10 mouse cellular contexts compared by ENCODE assay signal in genomic region chr7:46316948-46317347, GRCm38 (mm10). TPM values are rescaled to one million over a fixed set of nuclear protein-coding genes. Genes with fewer than 3 reads are reported as not detected.
DNase-seq lines count a peak whose midpoint lies in the region; ATAC-seq and TF ChIP-seq lines count a peak whose summit lies in the region.
"Had no signal": no experiment of that assay in that cellular context is flagged by ENCODE, and none has a peak within 500 bp of the region (broad histone marks: within the 10 kb centered on the region; RNA-seq: fewer than 3 reads in every experiment).

No protein-coding gene starts in this region.

- ATAC-seq in intestine, embryonic 16.5 days, result peak; percentile 40; the same call in 1 of the 2 replicates
- ATAC-seq in intestine, postnatal 0 days, result no peak
- ATAC-seq in midbrain, embryonic 14.5 days (ENCODE audit: low FRiP score, low TSS enrichment), result no peak
- no peak for ATAC-seq in midbrain, embryonic 15.5 days (replicated peaks)
- ATAC-seq in stomach, embryonic 16.5 days (ENCODE audit: insufficient read depth, low FRiP score), result peak; percentile 66

- no peak overlapping the region for H3K9ac ChIP-seq in intestine, embryonic 16.5 days (ENCODE audit: low read depth, low read length)
- H3K9ac ChIP-seq in intestine, postnatal 0 days (ENCODE audit: low read depth, low read length), result no peak overlapping the region
- H3K9ac ChIP-seq in midbrain, embryonic 14.5 days (replicated peaks; ENCODE audit: low read length), result no peak overlapping the region
- no peak overlapping the region for H3K9ac ChIP-seq in midbrain, embryonic 15.5 days
- H3K9ac ChIP-seq in stomach, embryonic 16.5 days (ENCODE audit: low read length), result no peak overlapping the region

- no peak overlapping the region for H3K4me2 ChIP-seq in intestine, embryonic 16.5 days (ENCODE audit: low read depth, low read length)
- H3K4me2 ChIP-seq in intestine, postnatal 0 days (replicated peaks; ENCODE audit: low read depth), result no peak overlapping the region
- H3K4me2 ChIP-seq in midbrain, embryonic 14.5 days (ENCODE audit: low read length), result no peak overlapping the region
- H3K4me2 ChIP-seq in midbrain, embryonic 15.5 days, result no peak overlapping the region
- H3K4me2 ChIP-seq in stomach, embryonic 16.5 days (ENCODE audit: low read depth, low read length), result no peak overlapping the region

- no peaks in the 10 kb centered on the region for H3K4me1 ChIP-seq in intestine, embryonic 16.5 days (ENCODE audit: control insufficient read depth, insufficient read depth, low read length)
- no peaks in the 10 kb centered on the region for H3K4me1 ChIP-seq in intestine, postnatal 0 days (replicated peaks; ENCODE audit: control insufficient read depth, insufficient read depth, low read length)
- H3K4me1 ChIP-seq in midbrain, embryonic 14.5 days (ENCODE audit: control insufficient read depth, insufficient read depth, low read length), result no peaks in the 10 kb centered on the region
- H3K4me1 ChIP-seq in midbrain, embryonic 15.5 days, result no peaks in the 10 kb centered on the region
- H3K4me1 ChIP-seq in limb, embryonic 10.5 days, result peaks cover 19% of the 10 kb centered on the region
- 0 out of 2 replicates have a peak, but pooled peaks cover 8% of the 10 kb centered on the region for H3K4me1 ChIP-seq in stomach, embryonic 16.5 days (ENCODE audit: control insufficient read depth, insufficient read depth, low read length)

- H3K27ac ChIP-seq in intestine, embryonic 16.5 days (ENCODE audit: low read length), result no peak overlapping the region
- H3K27ac ChIP-seq in intestine, postnatal 0 days (ENCODE audit: low read depth, low read length), result no peak overlapping the region
- H3K27ac ChIP-seq in midbrain, embryonic 14.5 days (replicated peaks; ENCODE audit: low read depth, low read length), result no peak overlapping the region
- no peak overlapping the region for H3K27ac ChIP-seq in midbrain, embryonic 15.5 days
- H3K27ac ChIP-seq in limb, embryonic 10.5 days, result peak overlapping the region; percentile 4; the same call in 1 of the 2 replicates
- H3K27ac ChIP-seq in stomach, embryonic 16.5 days (ENCODE audit: low read length), result no peak overlapping the region
- H3K27ac ChIP-seq: left cerebral cortex, adult 2 months had no signal

- peak; percentile 10 for DNase-seq in midbrain, embryonic 14.5 days
- no peak for DNase-seq in limb, embryonic 10.5 days (ENCODE audit: low spot score)
- DNase-seq in layer of hippocampus, postnatal 25 days (ENCODE audit: extremely low spot score in 1 of 2, low spot score in 1 of 2), result no peak

- H3K9me3 ChIP-seq in intestine, embryonic 16.5 days (ENCODE audit: control insufficient read depth, low read length), result no peaks in the 10 kb centered on the region
- no peaks in the 10 kb centered on the region for H3K9me3 ChIP-seq in intestine, postnatal 0 days (ENCODE audit: control insufficient read depth)
- H3K9me3 ChIP-seq in midbrain, embryonic 14.5 days (ENCODE audit: control insufficient read depth, low read length), result no peaks in the 10 kb centered on the region
- no peaks in the 10 kb centered on the region for H3K9me3 ChIP-seq in midbrain, embryonic 15.5 days
- no peaks in the 10 kb centered on the region for H3K9me3 ChIP-seq in limb, embryonic 10.5 days (replicated peaks)
- H3K9me3 ChIP-seq in stomach, embryonic 16.5 days (replicated peaks; ENCODE audit: control insufficient read depth, low read length), result no peaks in the 10 kb centered on the region

- H3K36me3 ChIP-seq in intestine, embryonic 16.5 days (ENCODE audit: control insufficient read depth, insufficient read depth, low read length), result no peaks in the 10 kb centered on the region
- no peaks in the 10 kb centered on the region for H3K36me3 ChIP-seq in intestine, postnatal 0 days (ENCODE audit: control insufficient read depth, insufficient read depth)
- no peaks in the 10 kb centered on the region for H3K36me3 ChIP-seq in midbrain, embryonic 14.5 days (ENCODE audit: control insufficient read depth, insufficient read depth, low read length)
- H3K36me3 ChIP-seq in midbrain, embryonic 15.5 days (replicated peaks), result no peaks in the 10 kb centered on the region
- no peaks in the 10 kb centered on the region for H3K36me3 ChIP-seq in limb, embryonic 10.5 days
- H3K36me3 ChIP-seq in stomach, embryonic 16.5 days (ENCODE audit: control insufficient read depth, insufficient read depth, low read length), result no peaks in the 10 kb centered on the region

- no peak overlapping the region for H3K4me3 ChIP-seq in intestine, embryonic 16.5 days (ENCODE audit: low read length)
- H3K4me3 ChIP-seq in intestine, postnatal 0 days (ENCODE audit: low read depth, low read length), result no peak overlapping the region
- no peak overlapping the region for H3K4me3 ChIP-seq in midbrain, embryonic 14.5 days (replicated peaks; ENCODE audit: low read depth, low read length)
- H3K4me3 ChIP-seq in midbrain, embryonic 15.5 days, result no peak overlapping the region
- no peak overlapping the region for H3K4me3 ChIP-seq in limb, embryonic 10.5 days
- no peak overlapping the region for H3K4me3 ChIP-seq in stomach, embryonic 16.5 days (replicated peaks; ENCODE audit: low read length)
- H3K4me3 ChIP-seq: left cerebral cortex, adult 2 months had no signal

- no peaks in the 10 kb centered on the region for H3K27me3 ChIP-seq in intestine, embryonic 16.5 days (replicated peaks; ENCODE audit: control insufficient read depth, insufficient read depth, low read length)
- no peaks in the 10 kb centered on the region for H3K27me3 ChIP-seq in intestine, postnatal 0 days (replicated peaks; ENCODE audit: control insufficient read depth, insufficient read depth, low read length)
- H3K27me3 ChIP-seq in midbrain, embryonic 14.5 days (ENCODE audit: control insufficient read depth, insufficient read depth, low read length), result no peaks in the 10 kb centered on the region
- no peaks in the 10 kb centered on the region for H3K27me3 ChIP-seq in midbrain, embryonic 15.5 days (replicated peaks)
- peaks cover 4% of the 10 kb centered on the region; the same call in 1 of the 2 replicates for H3K27me3 ChIP-seq in limb, embryonic 10.5 days (ENCODE audit: low read depth, poor library complexity, severe bottlenecking)
- no peaks in the 10 kb centered on the region for H3K27me3 ChIP-seq in stomach, embryonic 16.5 days (ENCODE audit: control insufficient read depth, insufficient read depth, low read length)

- TF ChIP-seq CTCF in intestine, postnatal 0 days (IDR thresholded peaks at IDR 0.05; ENCODE audit: low read depth), result no peak

- 5% methylated on average over 7 of the region's 7 CpGs for WGBS in intestine, embryonic 16.5 days
- 31% methylated on average over 7 of the region's 7 CpGs for WGBS in intestine, postnatal 0 days
- WGBS in midbrain, embryonic 14.5 days, result 12% methylated on average over 7 of the region's 7 CpGs
- 15% methylated on average over 7 of the region's 7 CpGs for WGBS in midbrain, embryonic 15.5 days
- 13% methylated on average over 7 of the region's 7 CpGs for WGBS in limb, embryonic 10.5 days
- WGBS in stomach, embryonic 16.5 days, result 13% methylated on average over 7 of the region's 7 CpGs

RNA-seq across cellular contexts. Expression of gene Myod1, which starts 59.3 kb away (rescaled TPM):
- polyA plus RNA-seq in intestine, embryonic 16.5 days (2015; fragmentation: Nextera tagmentation; extraction: Ambion mirVana), result 0.07 and 0.12 TPM in 2 replicates
- polyA plus RNA-seq in intestine, postnatal 0 days (2015; fragmentation: Nextera tagmentation; extraction: Ambion mirVana), result not detected in 2 replicates
- not detected in 2 replicates for polyA plus RNA-seq in midbrain, embryonic 14.5 days (2014; fragmentation: Nextera tagmentation; extraction: Ambion mirVana)
- polyA plus RNA-seq in midbrain, embryonic 15.5 days (2015; fragmentation: Nextera tagmentation; extraction: Ambion mirVana), result 0.09 and 0.14 TPM in 2 replicates
- polyA plus RNA-seq in limb, embryonic 10.5 days (2016; fragmentation: Nextera tagmentation; extraction: Ambion mirVana), result 1.3 and 13.8 TPM in 2 replicates
- polyA plus RNA-seq in stomach, embryonic 16.5 days (2015; fragmentation: Nextera tagmentation; extraction: Ambion mirVana), result 1.3 and 4.0 TPM in 2 replicates
- not detected for total RNA-seq in layer of hippocampus, postnatal 25 days (2021)
- total RNA-seq: ES-E14; megakaryocyte progenitor cell, adult 5-6 weeks had no signal

Comparison
In these comparisons a context has a peak if more than half of its experiments do, and no peak if none do; other contexts are left out.
1. ATAC-seq: peak in intestine, embryonic 16.5 days (single experiment) and stomach, embryonic 16.5 days (single experiment); none in intestine, postnatal 0 days (single experiment), midbrain, embryonic 14.5 days (single experiment) and midbrain, embryonic 15.5 days (single experiment).